In the genomic region with DNA sequence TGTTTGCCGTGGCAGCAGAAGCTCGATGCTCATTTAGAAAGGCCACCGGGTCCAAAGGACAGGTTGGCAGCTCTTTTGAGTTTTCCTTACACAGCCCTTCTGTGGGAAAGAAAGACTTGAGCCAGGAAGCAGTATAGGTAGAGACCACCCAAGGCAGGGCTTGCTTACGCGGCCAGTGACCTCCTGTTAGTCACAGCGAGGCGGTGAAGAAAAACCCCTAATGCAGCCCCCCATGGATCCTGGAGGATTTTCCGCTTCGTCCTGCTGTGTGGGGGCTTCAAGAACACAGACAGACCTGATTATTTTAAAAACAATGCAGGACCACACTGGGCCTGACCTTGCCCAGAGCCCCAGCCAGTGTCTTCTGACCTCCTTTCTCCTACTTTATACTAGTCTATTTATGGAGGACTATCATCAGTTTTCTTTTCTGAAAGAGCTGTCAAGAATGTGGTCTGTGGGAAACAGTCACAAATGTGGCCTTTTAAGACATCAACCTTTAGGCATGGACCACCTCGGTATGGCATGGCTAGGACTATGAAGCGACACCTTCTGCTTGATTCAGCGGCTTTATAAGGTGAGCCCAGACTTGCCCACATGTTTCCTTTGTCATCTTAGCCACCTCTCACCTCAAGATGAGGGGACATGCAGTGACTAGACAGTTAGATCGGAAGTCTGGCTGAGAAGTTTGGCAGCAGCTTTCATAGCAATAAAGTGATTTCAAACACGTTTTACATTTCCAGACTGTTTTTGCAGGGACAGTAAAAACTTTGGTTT, we compare ENCODE assay signal across 11 mouse cellular contexts.
DNase-seq lines count a peak whose midpoint lies in the region; ATAC-seq lines count a peak whose summit lies in the region.
"Had no signal": no experiment of that assay in that cellular context is flagged by ENCODE, and none has a peak within 500 bp of the region (broad histone marks: within the 10 kb centered on the region; RNA-seq: fewer than 3 reads in every experiment).

No protein-coding gene starts in this region.

- no peak for DNase-seq in kidney, adult 11 months
- peak; percentile 51 for DNase-seq in hindbrain, embryonic 10.5 days (ENCODE audit: low spot score)
- DNase-seq in midbrain, embryonic 11.5 days (ENCODE audit: low spot score, missing footprints): peak; percentile 85
- DNase-seq in spleen, postnatal 36 days (ENCODE audit: low spot score in 2 of 2): no peak
- DNase-seq in cerebellum, adult 18-20 months: no peak
- no peak for DNase-seq in urinary bladder, adult 2 months (ENCODE audit: low spot score)
- DNase-seq: heart, postnatal 4 days had no signal

- H3K9ac ChIP-seq in kidney, embryonic 15.5 days: no peak overlapping the region
- H3K9ac ChIP-seq in midbrain, embryonic 11.5 days (ENCODE audit: low read length): no peak overlapping the region
- H3K9ac ChIP-seq in stomach, embryonic 15.5 days: no peak overlapping the region
- H3K9ac ChIP-seq: liver, embryonic 14.5 days had no signal

- H3K4me3 ChIP-seq in kidney, embryonic 15.5 days (replicated peaks): no peak overlapping the region
- peak overlapping the region; percentile 23 for H3K4me3 ChIP-seq in hindbrain, embryonic 10.5 days
- H3K4me3 ChIP-seq in midbrain, embryonic 11.5 days (ENCODE audit: low read depth, low read length): no peak overlapping the region
- H3K4me3 ChIP-seq in stomach, embryonic 15.5 days (replicated peaks): no peak overlapping the region

- H3K4me1 ChIP-seq in kidney, embryonic 15.5 days: peaks cover 7% of the 10 kb centered on the region; the same call in 1 of the 2 replicates
- H3K4me1 ChIP-seq in hindbrain, embryonic 10.5 days (replicated peaks): peaks cover 23% of the 10 kb centered on the region
- 0 out of 2 replicates have a peak, but pooled peaks cover 4% of the 10 kb centered on the region for H3K4me1 ChIP-seq in midbrain, embryonic 11.5 days (ENCODE audit: control insufficient read depth, insufficient read depth, low read length)
- H3K4me1 ChIP-seq in stomach, embryonic 15.5 days: no peaks in the 10 kb centered on the region

- H3K9me3 ChIP-seq in kidney, embryonic 15.5 days (replicated peaks): no peaks in the 10 kb centered on the region
- H3K9me3 ChIP-seq in hindbrain, embryonic 10.5 days: no peaks in the 10 kb centered on the region
- no peaks in the 10 kb centered on the region for H3K9me3 ChIP-seq in midbrain, embryonic 11.5 days (ENCODE audit: control insufficient read depth, low read length)
- no peaks in the 10 kb centered on the region for H3K9me3 ChIP-seq in stomach, embryonic 15.5 days

- peak overlapping the region; percentile 27 for H3K4me2 ChIP-seq in kidney, embryonic 15.5 days
- peak overlapping the region; percentile 5; the same call in 1 of the 2 replicates for H3K4me2 ChIP-seq in midbrain, embryonic 11.5 days
- H3K4me2 ChIP-seq in stomach, embryonic 15.5 days: peak overlapping the region; percentile 13; the same call in 1 of the 2 replicates

- H3K27me3 ChIP-seq in kidney, embryonic 15.5 days: no peaks in the 10 kb centered on the region
- H3K27me3 ChIP-seq in hindbrain, embryonic 10.5 days (ENCODE audit: insufficient read depth, poor library complexity, severe bottlenecking): peaks cover 11% of the 10 kb centered on the region
- H3K27me3 ChIP-seq in midbrain, embryonic 11.5 days (ENCODE audit: control insufficient read depth, insufficient read depth, low read length): no peaks in the 10 kb centered on the region
- H3K27me3 ChIP-seq in stomach, embryonic 15.5 days (replicated peaks): no peaks in the 10 kb centered on the region

- no peak for ATAC-seq in kidney, embryonic 15.5 days (replicated peaks; ENCODE audit: low FRiP score)
- no peak for ATAC-seq in midbrain, embryonic 11.5 days (ENCODE audit: low FRiP score)
- no peak for ATAC-seq in stomach, embryonic 15.5 days (ENCODE audit: insufficient read depth, low FRiP score, low read depth)
- ATAC-seq: CD4-positive, CD25-positive, alpha-beta regulatory T cell, adult 4 months had no signal

- no peak overlapping the region for H3K27ac ChIP-seq in kidney, embryonic 15.5 days
- H3K27ac ChIP-seq in hindbrain, embryonic 10.5 days: no peak overlapping the region
- H3K27ac ChIP-seq in midbrain, embryonic 11.5 days (ENCODE audit: low read depth, low read length): no peak overlapping the region
- no peak overlapping the region for H3K27ac ChIP-seq in stomach, embryonic 15.5 days
- H3K27ac ChIP-seq: liver, embryonic 14.5 days had no signal

- 49% methylated on average over 14 of the region's 14 CpGs for WGBS in kidney, embryonic 15.5 days
- WGBS in hindbrain, embryonic 10.5 days: 25% methylated on average over 14 of the region's 14 CpGs
- 23% methylated on average over 14 of the region's 14 CpGs for WGBS in midbrain, embryonic 11.5 days
- WGBS in stomach, embryonic 15.5 days: 52% methylated on average over 14 of the region's 14 CpGs

- no peaks in the 10 kb centered on the region for H3K36me3 ChIP-seq in kidney, embryonic 15.5 days
- no peaks in the 10 kb centered on the region for H3K36me3 ChIP-seq in hindbrain, embryonic 10.5 days
- no peaks in the 10 kb centered on the region for H3K36me3 ChIP-seq in midbrain, embryonic 11.5 days (ENCODE audit: control insufficient read depth, insufficient read depth, low read length)
- no peaks in the 10 kb centered on the region for H3K36me3 ChIP-seq in stomach, embryonic 15.5 days

Comparison
In these comparisons a context has a peak if more than half of its experiments do, and no peak if none do; other contexts are left out.
1. DNase-seq: peak in hindbrain, embryonic 10.5 days (single experiment) and midbrain, embryonic 11.5 days (single experiment); none in kidney, adult 11 months (single experiment), spleen, postnatal 36 days (0 of 2), cerebellum, adult 18-20 months (0 of 2) and urinary bladder, adult 2 months (single experiment).
2. Peak in every context shown above with its lines, with median percentiles within 50 percentile points of each other: H3K4me2 ChIP-seq.